In the genomic region with DNA sequence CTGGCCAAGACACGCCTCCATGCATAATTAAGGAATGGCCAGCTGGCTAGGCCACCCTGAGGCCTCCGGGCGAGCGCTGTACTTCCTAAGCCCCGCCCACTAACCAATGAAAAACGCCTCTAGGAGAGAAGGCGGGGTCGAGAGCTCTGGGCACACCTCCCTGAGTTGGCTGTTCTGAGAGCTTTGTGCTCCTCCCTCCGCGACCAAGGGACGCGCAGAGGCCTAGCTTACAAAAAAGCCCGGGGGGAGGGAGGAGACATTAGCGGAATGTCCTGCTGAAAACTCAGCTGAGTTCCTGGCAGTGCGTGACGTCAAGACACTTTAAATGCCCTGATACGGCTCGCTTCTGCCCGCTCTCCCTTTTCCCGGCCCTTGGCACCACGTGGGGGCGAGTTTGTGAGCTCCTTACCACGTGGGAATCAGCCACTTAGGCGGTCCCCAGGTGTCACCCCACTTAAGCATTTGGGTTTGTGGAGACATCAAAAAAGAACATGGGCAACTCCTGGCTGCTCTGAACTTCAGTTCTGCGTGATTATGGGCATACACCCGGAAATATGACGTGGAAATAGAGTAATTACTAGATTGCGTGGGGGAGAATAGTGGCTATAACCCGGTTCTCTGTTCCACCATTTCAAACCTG, we compare ENCODE assay signal across 7 mouse cellular contexts. TPM values are rescaled to one million over a fixed set of nuclear protein-coding genes. Genes with fewer than 3 reads are reported as not detected.
A peak's percentile ranks its signal among the peaks of the same experiment; 100 is the strongest.
DNase-seq lines count a peak whose midpoint lies in the region; ATAC-seq lines count a peak whose summit lies in the region.

A gene (minus strand): TSS at position 29 of the 640 bp plus-strand sequence.

- H3K27ac ChIP-seq in intestine, embryonic 15.5 days: peak within 1 kb of the TSS; percentile 87
- H3K27ac ChIP-seq in midbrain, embryonic 10.5 days (replicated peaks): peak within 1 kb of the TSS; percentile 94

- intact Hi-C loops in gastrocnemius, postnatal 36 days (cut with DNase I): no loop called here
- intact Hi-C loops in left cerebral cortex, postnatal 25 days (cut with DNase I): no loop called here

- ATAC-seq in intestine, embryonic 15.5 days: peak; percentile 99

- no peaks in the 10 kb centered on the region for H3K27me3 ChIP-seq in intestine, embryonic 15.5 days (replicated peaks)
- 0 out of 2 replicates have a peak, but pooled peaks cover 6% of the 10 kb centered on the region for H3K27me3 ChIP-seq in midbrain, embryonic 10.5 days (ENCODE audit: low read depth, poor library complexity, severe bottlenecking)

- H3K9me3 ChIP-seq in intestine, embryonic 15.5 days: no peaks in the 10 kb centered on the region
- no peaks in the 10 kb centered on the region for H3K9me3 ChIP-seq in midbrain, embryonic 10.5 days (replicated peaks)

- under 1% methylated on average over 29 of the region's 29 CpGs for WGBS in intestine, embryonic 15.5 days
- 2% methylated on average over 29 of the region's 29 CpGs for WGBS in midbrain, embryonic 10.5 days

- no peaks in the 10 kb centered on the region for H3K36me3 ChIP-seq in intestine, embryonic 15.5 days
- no peaks in the 10 kb centered on the region for H3K36me3 ChIP-seq in midbrain, embryonic 10.5 days

- peak within 1 kb of the TSS; percentile 80 for H3K4me2 ChIP-seq in intestine, embryonic 15.5 days (replicated peaks)

- H3K4me3 ChIP-seq in intestine, embryonic 15.5 days (replicated peaks): peak within 1 kb of the TSS; percentile 92
- peak within 1 kb of the TSS; percentile 91 for H3K4me3 ChIP-seq in midbrain, embryonic 10.5 days

- H3K9ac ChIP-seq in intestine, embryonic 15.5 days: peak within 1 kb of the TSS; percentile 89

- peak; percentile 99 to 100 for DNase-seq in adrenal gland, adult 18-20 months (ENCODE audit: low spot score in 2 of 2)
- peak; percentile 100 for DNase-seq in embryo, embryonic 10.5 days (ENCODE audit: low spot score)
- DNase-seq in gastrocnemius, postnatal 36 days: peak; percentile 100
- peak; percentile 99 to 100 for DNase-seq in left cerebral cortex, postnatal 25 days (ENCODE audit: low spot score in 2 of 2)
- DNase-seq in midbrain, embryonic 10.5 days (ENCODE audit: low spot score): peak; percentile 100
- peak; percentile 100 for DNase-seq in right cerebral cortex, postnatal 4 days

- H3K4me1 ChIP-seq in intestine, embryonic 15.5 days (replicated peaks): peaks cover 4% of the 10 kb centered on the region; the same call in 1 of the 2 replicates
- H3K4me1 ChIP-seq in midbrain, embryonic 10.5 days: peaks cover 19% of the 10 kb centered on the region

RNA-seq across cellular contexts. Expression of the gene that starts here (rescaled TPM):
- 100 to 1,000 TPM in 1 of 2 experiments, 10 to 100 TPM in 1; 87.0 to 102 TPM for total RNA-seq in adrenal gland, adult 18-20 months (2021)
- 10 to 100 TPM; 38.8 to 42.9 TPM for total RNA-seq in gastrocnemius, postnatal 36 days (2021)
- 45.8 and 48.9 TPM in 2 replicates for polyA plus RNA-seq in intestine, embryonic 15.5 days (2015; fragmentation: Nextera tagmentation; extraction: Ambion mirVana)
- 10 to 100 TPM; 44.1 to 45.0 TPM for total RNA-seq in left cerebral cortex, postnatal 25 days (2021)
- polyA plus RNA-seq in midbrain, embryonic 10.5 days (2016; fragmentation: Nextera tagmentation; extraction: Ambion mirVana): 16.9 and 20.4 TPM in 2 replicates

Comparison
In these comparisons a context has a peak if more than half of its experiments do, and no peak if none do; other contexts are left out.
1. Peak in every context shown above with its lines: DNase-seq, ATAC-seq, H3K4me3 ChIP-seq and H3K27ac ChIP-seq.